Mouse (Mus musculus): Measurements from ENCODE around the gene Smarca2.
"Not testable (repeated sequence)": the region's sequence is repeated elsewhere in the genome, so short reads cannot be mapped to it uniquely, and the experiment has no call there.

The Smarca2 gene

GRCm38 (mm10) chr19:26616271-26616670 lies 11.4 kb downstream of the Smarca2 start:
- DNase-seq (ENCODE audit: low read depth, low spot score), result no peak

GRCm38 (mm10) chr19:26617287-26617686 lies 12.4 kb downstream of the Smarca2 start:
- DNase-seq (ENCODE audit: low read depth, low spot score), result no peak

GRCm38 (mm10) chr19:26630712-26631235 lies 25.9 kb downstream of the Smarca2 start:
- no peak for DNase-seq (ENCODE audit: low read depth, low spot score)

GRCm38 (mm10) chr19:26632228-26632627 lies 27.4 kb downstream of the Smarca2 start:
- DNase-seq (ENCODE audit: low read depth, low spot score), result no peak

- no peak for DNase-seq (ENCODE audit: low read depth, low spot score)
Observed at GRCm38 (mm10) chr19:26640556-26640955, 35.7 kb downstream of the Smarca2 start.

- no peak for DNase-seq (ENCODE audit: low read depth, low spot score)
Observed at GRCm38 (mm10) chr19:26641269-26641668, 36.4 kb downstream of the Smarca2 start.

GRCm38 (mm10) chr19:26643011-26643410 lies 38.2 kb downstream of the Smarca2 start:
- DNase-seq (ENCODE audit: low read depth, low spot score), result no peak

GRCm38 (mm10) chr19:26643936-26644335 lies 39.1 kb downstream of the Smarca2 start:
- DNase-seq (ENCODE audit: low read depth, low spot score), result peak; percentile 13

- no peak for DNase-seq (ENCODE audit: low read depth, low spot score)
Observed at GRCm38 (mm10) chr19:26645016-26645415, 40.2 kb downstream of the Smarca2 start.

- DNase-seq (ENCODE audit: low read depth, low spot score), result peak; percentile 74
Observed at GRCm38 (mm10) chr19:26646128-26646527, 41.3 kb downstream of the Smarca2 start.

- DNase-seq (ENCODE audit: low read depth, low spot score), result no peak
Observed at GRCm38 (mm10) chr19:26650585-26651273, 45.9 kb downstream of the Smarca2 start.

GRCm38 (mm10) chr19:26658324-26658723 lies 53.5 kb downstream of the Smarca2 start:
- DNase-seq (ENCODE audit: low read depth, low spot score), result no peak

- no peak for DNase-seq (ENCODE audit: low read depth, low spot score)
Observed at GRCm38 (mm10) chr19:26659976-26660375, 55.1 kb downstream of the Smarca2 start.

- no peak for DNase-seq (ENCODE audit: low read depth, low spot score)
Observed at GRCm38 (mm10) chr19:26661198-26661597, 56.3 kb downstream of the Smarca2 start.

- DNase-seq (ENCODE audit: low read depth, low spot score), result peak; percentile 7
Observed at GRCm38 (mm10) chr19:26666303-26666702, 61.5 kb downstream of the Smarca2 start.

GRCm38 (mm10) chr19:26670089-26670488 lies 65.2 kb downstream of the Smarca2 start:
- DNase-seq (ENCODE audit: low read depth, low spot score), result no peak

GRCm38 (mm10) chr19:26671413-26671812 lies 66.6 kb downstream of the Smarca2 start:
- not testable (repeated sequence) for DNase-seq (ENCODE audit: low read depth, low spot score)

GRCm38 (mm10) chr19:26675917-26676316 lies 71.1 kb downstream of the Smarca2 start:
- DNase-seq (ENCODE audit: low read depth, low spot score), result no peak

- no peak for DNase-seq (ENCODE audit: low read depth, low spot score)
Observed at GRCm38 (mm10) chr19:26678543-26678942, 73.7 kb downstream of the Smarca2 start.

- no peak for DNase-seq (ENCODE audit: low read depth, low spot score)
Observed at GRCm38 (mm10) chr19:26679674-26680073, 74.8 kb downstream of the Smarca2 start.

- DNase-seq (ENCODE audit: low read depth, low spot score), result no peak
Observed at GRCm38 (mm10) chr19:26681549-26681948, 76.7 kb downstream of the Smarca2 start.

GRCm38 (mm10) chr19:26682130-26682529 lies 77.3 kb downstream of the Smarca2 start:
- no peak for DNase-seq (ENCODE audit: low read depth, low spot score)

GRCm38 (mm10) chr19:26682731-26683130 lies 77.9 kb downstream of the Smarca2 start:
- peak; percentile 20 for DNase-seq (ENCODE audit: low read depth, low spot score)
